Mouse (Mus musculus) right cerebral cortex, postnatal 36 days (tissue): Measurements from ENCODE around the gene Zbtb16.
A peak's percentile ranks its signal among the peaks of the same experiment; 100 is the strongest.

Experiments
- DNase-seq, 2 experiments: peaks; one replicate each; pipeline ENCODE4 v3.0.0; 2022; ENCODE audit warnings: low spot score in 2 of 2, mixed read lengths in 1 of 2

Zbtb16 gene

DNA sequence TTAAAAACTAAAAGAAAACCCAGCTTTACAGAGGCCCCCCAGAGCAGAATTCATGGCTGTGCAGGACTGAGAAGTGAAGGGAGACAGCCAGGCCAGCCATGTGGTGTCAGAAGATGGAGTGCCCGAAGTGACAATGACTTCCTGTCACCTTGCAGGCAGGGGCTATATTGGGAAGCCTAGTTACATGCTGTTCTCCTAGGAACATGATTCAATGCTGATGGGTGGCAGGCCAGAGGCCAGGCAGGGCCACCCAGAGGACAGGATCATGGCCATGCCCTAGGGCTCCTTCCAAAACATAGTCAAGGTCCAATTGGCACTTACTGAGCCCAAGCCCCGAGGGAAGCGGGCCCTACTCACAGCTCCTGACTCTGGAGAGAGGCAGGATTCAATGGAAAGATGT, 106.6 kb downstream of the Zbtb16 start:
- DNase-seq: no peak

GRCm38 (mm10) chr9:48728731-48729123, 107.3 kb downstream of the Zbtb16 start:
- DNase-seq: no peak

DNA sequence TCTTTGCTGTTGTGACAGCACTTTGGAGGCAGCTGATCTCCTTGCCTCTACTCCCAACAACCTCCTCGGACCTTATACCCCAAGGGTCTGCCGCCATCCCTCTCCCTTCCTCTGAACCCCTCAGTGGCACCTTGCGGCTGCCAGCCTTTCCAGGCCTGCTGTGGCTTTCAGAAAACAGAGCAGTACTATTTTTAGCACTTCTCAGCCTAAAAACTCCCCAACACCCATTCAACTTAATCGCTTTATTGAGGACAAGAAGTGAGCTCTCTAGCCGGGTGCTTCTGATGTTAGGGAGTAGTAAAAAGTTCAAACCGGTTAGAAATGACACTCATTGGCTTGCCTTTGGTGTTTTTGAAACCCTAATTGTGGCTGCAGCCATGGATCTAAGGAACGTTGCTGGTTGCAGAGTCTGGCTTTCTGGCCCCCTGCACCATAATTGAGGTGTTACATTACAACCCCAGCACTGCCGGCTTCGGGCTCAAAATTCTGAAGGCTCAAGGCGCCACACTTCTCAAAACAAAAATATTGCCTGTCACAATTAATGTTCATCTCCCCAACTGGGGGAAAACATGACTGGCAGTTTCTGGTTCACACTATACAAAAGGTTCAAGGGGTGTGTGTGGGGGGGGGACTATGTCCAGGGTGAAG, 107.8 kb downstream of the Zbtb16 start:
- no peak for DNase-seq

DNA sequence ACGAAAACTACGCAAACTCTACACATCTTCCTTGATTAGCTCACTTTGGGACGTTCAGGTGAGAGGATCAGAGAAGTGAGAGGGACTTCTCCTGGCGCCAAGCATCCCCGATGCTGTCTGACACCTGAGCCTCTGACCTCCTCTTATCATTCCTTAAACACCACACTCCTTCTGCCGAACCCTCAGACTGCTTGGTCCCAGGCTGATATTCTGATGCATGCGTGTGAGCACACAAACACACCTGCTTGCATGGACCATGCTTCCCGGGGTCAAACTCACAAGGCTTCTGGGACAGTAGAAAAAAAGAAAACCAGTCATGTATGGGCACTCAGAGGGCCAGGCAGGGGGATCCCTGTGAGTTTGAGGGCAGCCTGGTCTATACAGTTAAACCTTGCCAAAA, 109.7 kb downstream of the Zbtb16 start:
- no peak for DNase-seq

DNA sequence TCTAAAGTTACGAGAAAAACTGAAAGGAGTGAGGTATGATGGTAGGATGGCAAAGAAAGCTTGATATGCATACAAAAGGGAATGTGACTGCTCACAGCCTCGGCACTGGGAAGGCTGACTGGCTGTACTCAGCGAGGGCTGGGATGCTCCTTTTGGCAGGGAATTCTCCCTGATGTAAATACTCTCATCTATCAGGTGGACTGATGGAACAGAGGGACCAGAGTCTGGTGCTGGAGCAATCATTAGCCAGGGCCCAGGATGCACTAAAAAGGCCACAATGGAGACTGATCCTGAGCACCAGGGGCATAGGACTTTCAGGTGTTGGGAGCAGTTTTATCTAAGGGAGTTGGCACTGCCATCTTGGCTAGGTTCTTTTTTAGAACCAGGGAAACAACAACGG, 110.1 kb downstream of the Zbtb16 start:
- no peak for DNase-seq

DNA sequence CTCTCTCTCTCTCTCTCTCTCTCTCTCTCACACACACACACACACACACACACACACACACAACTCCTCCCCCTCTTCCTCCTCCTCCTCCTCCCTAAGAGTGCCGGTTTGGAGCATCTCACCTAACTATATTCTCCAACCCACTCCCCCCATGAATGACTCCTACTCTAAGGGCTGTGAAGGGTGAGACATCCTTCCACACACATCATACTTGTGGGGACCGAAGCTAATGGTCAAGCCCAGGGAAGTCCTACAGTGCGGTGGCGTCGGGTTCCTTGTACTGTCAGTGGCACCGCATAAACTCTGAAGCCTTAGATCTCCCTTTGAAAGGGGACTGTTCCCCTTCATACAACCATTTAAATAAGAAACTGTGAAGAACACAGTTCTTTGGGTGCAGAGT, 110.9 kb downstream of the Zbtb16 start:
- no peak for DNase-seq

DNA sequence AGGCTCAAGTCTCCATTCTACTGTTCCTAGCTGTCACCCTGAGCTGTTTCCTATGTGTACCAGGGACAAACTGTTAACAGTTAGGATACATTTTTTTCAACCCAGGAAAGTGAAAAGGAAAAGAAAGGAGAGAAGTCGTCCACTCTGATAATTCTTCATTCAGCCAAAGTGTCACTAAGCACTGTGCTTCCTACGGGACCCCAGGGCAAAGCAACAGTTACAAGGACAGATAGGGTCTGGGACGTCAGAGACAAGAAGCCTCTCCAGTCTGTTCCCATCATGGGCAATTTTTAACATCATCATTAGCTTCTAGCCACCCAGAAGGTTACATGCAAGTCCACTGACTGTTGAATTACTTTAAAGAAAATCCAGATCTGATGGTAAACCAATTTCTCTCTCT, 111.3 kb downstream of the Zbtb16 start:
- no peak for DNase-seq

GRCm38 (mm10) chr9:48723511-48724304, 112.3 kb downstream of the Zbtb16 start:
- peak; percentile 86 to 94 for DNase-seq

DNA sequence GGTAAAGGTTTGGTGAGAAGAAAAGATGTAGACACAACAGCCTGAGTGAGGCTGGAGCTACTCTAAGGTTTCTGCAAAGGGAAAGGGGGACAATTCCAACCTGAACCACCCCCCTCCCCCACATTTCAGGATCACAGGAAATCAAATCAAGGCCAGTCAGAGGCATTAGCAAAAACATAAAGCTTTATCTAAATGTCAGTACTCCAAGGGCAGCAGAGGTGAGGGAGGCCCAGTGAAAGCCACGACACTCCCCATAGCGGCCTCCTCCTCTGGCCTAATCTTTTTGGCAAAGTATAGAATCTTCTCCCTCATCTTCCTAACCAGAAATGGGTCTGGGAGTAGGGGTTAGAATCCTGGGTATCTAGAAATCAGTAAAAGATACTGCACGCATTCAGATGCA, 113.0 kb downstream of the Zbtb16 start:
- no peak for DNase-seq

GRCm38 (mm10) chr9:48722261-48722920, 113.6 kb downstream of the Zbtb16 start:
- no peak for DNase-seq

DNA sequence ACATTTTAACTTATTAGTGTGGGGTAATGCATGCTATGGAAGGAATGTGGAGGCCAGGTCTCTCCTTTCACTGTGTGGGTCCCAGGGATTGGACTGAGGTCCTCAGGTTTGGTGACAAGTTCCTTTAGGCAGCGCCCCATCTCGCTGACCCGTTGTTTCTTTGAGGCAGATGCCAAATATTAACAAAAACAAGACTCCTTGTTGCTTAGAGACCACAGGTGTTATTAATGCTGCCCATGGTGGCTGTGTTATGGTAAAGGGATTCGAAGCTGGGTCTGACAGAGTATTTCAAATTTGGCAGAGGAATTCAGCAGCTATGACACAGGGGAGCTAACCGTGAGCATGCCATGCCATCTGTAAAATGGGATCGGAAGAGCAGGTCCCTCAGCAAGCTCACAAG, 114.4 kb downstream of the Zbtb16 start:
- DNase-seq: no peak

- DNase-seq: no peak
These were observed 114.8 kb downstream of the Zbtb16 start for GRCm38 (mm10) chr9:48721172-48721571.

DNA sequence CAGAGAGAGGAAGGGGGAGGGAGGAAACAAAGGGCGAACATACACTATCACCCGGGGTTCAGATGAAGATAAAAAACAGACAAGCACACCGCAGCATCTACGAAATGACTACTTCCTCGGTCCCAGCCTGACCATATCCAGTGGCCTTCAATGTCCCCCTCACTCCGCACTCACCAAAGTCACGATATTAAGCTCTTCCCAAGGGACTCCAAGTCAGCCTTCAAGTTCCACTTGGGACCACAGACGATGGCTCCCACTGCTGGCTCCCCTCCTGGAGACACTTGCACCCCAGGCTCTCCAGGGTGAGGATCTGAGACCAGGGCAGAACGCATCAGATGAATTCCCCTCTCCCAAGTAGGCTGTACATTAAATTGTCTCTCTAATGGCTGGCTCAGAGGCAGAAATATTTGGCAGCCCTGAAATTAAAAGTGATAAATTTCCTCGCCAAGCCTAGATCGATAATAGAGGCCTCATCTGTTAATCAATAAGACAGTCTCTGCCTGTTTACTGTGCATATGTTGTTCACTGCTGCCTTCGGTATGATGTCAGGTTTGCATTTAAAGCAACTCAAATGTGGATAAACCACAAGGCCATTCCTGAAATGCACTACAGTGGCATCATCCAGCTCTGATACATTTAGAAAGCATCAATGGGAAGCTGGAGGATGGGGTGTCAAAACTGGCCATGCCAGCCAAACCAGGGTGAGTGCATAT, 115.6 kb downstream of the Zbtb16 start:
- DNase-seq: no peak

DNA sequence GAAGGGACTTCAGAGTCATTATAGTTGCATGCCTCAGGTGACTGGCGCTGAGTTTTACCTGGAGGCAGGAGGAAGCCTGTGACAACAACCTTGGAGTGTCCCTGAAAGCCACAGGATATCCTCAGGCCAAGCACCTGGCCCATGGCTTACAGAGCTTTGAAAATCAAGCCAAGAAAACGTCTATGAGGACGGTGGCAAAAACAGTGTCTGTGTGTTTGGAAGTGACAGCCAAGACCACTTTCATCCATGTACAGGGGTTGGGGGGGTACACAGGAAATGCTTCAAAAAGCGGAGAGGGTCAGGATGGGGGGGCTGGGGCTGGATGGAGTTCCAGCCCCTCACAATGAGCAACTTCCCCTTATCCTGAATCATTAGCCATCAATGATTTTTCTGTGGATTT, 116.4 kb downstream of the Zbtb16 start:
- no peak for DNase-seq

DNA sequence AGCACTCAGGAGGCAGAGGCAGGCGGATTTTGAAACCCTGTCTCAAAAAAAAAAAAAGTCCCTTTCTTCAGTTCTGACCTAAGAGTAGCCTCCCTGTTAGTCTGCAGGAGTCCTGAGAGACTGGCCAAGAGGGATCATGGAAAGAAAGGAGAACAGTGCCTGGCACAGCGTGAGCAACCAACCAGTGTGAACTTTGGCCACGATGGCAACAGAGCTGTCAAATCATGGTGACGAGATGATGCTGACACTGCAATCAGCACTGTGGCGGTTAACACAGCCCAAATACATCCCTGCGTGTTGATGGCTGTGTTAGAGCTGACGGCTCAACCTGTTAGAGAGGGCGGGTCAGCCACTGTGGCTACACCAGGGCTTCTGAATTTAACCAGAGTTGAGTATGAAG, 119.5 kb downstream of the Zbtb16 start:
- no peak for DNase-seq

GRCm38 (mm10) chr9:48715042-48715441, 121.0 kb downstream of the Zbtb16 start:
- DNase-seq: no peak

DNA sequence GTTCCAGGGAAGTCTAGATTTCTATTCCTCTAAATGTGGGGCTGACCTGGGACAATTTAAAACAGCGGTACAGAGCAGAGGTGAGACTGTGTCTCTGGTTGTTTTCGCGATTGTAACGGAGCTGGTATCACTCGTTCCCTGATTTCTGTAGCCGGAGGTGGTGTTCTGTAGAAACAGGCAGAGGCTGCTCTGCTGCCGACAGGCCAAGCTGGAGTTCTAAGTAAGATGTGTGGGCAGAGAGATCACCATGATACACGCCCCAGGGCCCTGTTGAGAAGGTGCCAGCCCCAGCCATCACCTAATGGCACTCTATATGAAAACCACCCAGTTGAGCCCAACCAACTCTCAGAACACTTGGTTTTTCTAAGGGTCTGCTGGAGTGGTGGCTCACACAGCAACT, 122.2 kb downstream of the Zbtb16 start:
- DNase-seq: no peak

DNA sequence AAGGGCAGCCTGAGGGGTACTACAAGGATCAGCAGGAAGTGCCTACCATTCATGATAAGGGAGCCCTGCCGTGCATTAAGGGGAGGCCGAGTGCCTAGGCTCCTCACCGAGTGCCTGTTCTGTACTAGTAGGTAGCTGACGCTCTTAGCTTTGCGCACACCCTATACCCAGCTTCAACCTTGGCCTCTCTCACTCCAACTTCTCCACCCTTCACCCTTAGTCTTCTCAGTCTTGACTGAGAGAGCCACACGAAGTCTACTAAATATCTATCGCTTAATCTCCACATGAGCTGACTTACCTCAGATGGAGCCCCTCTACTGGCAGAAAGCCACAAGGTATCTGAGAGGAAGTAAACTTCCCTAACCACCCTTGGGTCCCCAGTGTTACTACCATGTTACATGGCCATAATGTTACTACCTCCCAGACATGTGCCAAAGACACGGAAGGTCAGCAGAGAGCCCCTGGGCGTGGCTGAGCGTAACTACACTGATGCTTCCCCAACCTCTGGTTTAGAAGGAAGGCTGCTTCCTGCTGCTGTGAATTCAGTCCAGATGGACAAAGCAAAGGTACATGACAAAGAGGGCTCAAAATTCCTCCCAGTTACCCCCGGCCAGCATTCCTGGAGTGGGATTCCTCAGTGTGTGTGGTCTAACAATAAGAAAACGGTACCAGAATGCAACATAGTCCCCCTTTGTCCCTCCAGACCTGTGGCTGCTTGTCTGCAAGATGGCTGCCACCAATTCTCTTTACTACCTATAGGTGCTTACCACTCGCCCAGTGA, 122.8 kb downstream of the Zbtb16 start:
- DNase-seq: no peak

- DNase-seq: no peak
These were observed 124.2 kb downstream of the Zbtb16 start for GRCm38 (mm10) chr9:48711826-48712225.

DNA sequence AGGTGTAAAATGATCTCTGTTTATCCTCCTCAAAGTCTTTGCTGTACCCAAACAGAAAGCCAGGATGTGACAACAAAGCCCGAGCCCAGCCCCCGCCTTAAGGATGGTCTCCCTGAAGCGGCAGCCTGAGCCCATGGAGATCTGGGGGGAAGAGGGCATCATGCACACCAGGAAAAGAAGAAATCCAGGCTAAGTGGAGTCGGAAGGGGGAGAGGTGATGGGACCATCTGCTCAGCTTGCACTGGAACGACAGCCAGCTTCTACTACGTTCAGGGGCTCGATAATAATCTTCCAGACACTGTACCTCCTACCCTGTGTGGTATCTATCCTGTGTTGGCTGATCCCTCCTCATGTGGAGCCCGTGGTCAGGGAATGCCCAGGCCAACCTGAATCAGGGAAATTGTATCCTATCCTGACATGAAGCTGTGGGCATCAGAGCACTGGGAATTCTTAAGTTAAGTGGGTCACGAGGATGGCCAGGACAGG, 124.7 kb downstream of the Zbtb16 start:
- no peak for DNase-seq
